Mouse (Mus musculus): ENCODE data around the gene Wdr61. TPM values are rescaled to one million over a fixed set of nuclear protein-coding genes. Genes with fewer than 3 reads are reported as not detected.

Gene Wdr61
- polyA plus RNA-seq (2015; fragmentation: Nextera tagmentation; extraction: Ambion mirVana), result 129 and 130 TPM in 2 replicates

DNA sequence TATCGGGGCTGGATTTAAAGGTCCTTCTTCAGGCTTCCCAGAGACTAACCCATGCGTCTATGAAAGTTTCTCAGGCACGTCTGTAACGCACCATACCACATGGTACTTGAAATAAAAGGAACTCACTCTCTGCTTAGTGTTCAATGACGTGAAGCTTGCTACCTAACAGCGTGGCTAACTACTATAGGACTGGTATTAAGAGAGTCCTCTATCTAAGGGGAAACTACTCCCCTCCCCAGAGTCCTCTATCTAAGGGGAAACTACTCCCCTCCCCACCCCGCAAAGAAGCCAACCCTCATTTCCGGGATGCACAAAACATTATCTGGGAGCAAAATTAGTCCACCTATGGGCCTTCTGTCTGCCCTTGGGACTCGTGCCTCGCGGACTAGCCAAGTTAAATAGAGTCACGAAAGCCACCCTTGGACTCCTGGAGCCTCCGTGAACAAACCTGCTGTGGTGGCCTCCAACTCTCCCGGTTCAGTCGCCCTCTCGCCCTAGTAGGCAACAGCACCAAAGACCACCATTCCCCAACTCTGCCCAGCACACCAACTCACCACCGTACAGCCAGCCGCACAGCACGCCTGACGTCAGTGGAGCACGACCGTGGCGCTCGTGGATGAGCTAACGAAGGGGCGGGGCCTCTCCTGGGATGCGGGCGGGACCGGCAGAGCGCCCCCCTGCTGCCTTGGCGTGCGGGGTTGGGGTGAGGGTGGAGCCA, at the start of gene Wdr61:
Wdr61 (minus strand) TSS at position 599 of the 718 bp plus-strand sequence.

GRCm38 (mm10) chr9:54764561-54765217, 30.4 kb upstream of the Wdr61 start, which contains the start of gene Crabp1:
TSS of gene Crabp1 (plus strand) at chr9:54764748.

DNA sequence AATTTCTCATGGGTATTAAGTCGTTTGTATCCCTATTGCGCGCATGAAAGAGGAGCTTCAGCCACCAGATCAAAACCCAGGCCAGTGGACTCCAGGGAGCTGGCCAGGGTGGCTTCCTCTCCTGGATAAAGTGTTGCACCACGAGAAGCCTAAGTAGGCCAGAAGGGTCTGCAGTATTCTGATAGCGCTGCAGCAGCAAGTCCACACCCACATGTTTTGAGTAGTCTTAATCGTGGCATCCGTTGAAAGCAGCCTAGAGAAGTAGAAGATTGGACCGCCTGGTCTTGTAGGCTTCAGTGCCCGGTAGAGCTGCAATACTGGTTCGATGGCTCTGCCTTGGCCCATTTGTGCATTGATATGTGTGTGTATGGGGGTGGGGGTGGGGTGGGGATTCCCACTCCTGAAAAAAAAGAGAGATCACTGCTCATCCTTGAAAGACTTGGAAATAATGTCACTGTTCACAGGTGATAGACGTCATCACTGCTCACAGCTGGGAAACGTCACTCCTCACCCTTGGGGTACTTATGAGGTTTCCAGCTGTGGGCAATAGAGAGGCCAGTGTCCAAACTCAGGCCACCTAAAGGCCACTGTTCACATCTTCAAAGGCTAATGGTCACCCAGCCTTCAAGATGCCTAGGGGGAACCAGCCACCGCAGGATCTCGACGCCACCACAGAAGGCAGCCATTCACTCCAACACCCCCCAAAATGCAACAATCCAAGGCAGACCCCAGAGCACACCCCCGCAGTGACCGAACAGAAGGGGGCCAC, 35.8 kb downstream of the Wdr61 start, which contains the start of gene Dnaja4:
Dnaja4 (plus strand) TSS at position 556 of the 769 bp plus-strand sequence.

Small RNA genes lying within 50 kb of the gene (microRNA-seq; reads per million reads assigned to microRNA genes)
- not detected for gene Mir5710

Other genes starting within 250 kb of the Wdr61 start
- gene Dmxl2, start 232.9 kb downstream of the Wdr61 start, polyA plus RNA-seq (2015; fragmentation: Nextera tagmentation; extraction: Ambion mirVana), result 2.5 and 4.6 TPM in 2 replicates
- not detected in 2 replicates for gene Sh2d7, start 195.5 kb downstream of the Wdr61 start, polyA plus RNA-seq (2015; fragmentation: Nextera tagmentation; extraction: Ambion mirVana)
- gene Cib2, start 174.3 kb downstream of the Wdr61 start, polyA plus RNA-seq (2015; fragmentation: Nextera tagmentation; extraction: Ambion mirVana), result 3.2 and 3.4 TPM in 2 replicates
- gene Idh3a, start 148.2 kb downstream of the Wdr61 start, polyA plus RNA-seq (2015; fragmentation: Nextera tagmentation; extraction: Ambion mirVana), result 80.0 and 88.4 TPM in 2 replicates
- 1.9 and 3.6 TPM in 2 replicates for gene Acsbg1, start 72.6 kb downstream of the Wdr61 start, polyA plus RNA-seq (2015; fragmentation: Nextera tagmentation; extraction: Ambion mirVana)
- gene Dnaja4, start 35.6 kb downstream of the Wdr61 start, polyA plus RNA-seq (2015; fragmentation: Nextera tagmentation; extraction: Ambion mirVana), result 3.9 and 4.3 TPM in 2 replicates
- 0.43 TPM in 1 of 2 replicates, not detected in the other for gene Crabp1, start 30.2 kb upstream of the Wdr61 start, polyA plus RNA-seq (2015; fragmentation: Nextera tagmentation; extraction: Ambion mirVana)
- gene Ireb2, start 129.3 kb upstream of the Wdr61 start, polyA plus RNA-seq (2015; fragmentation: Nextera tagmentation; extraction: Ambion mirVana), result 10.2 and 12.9 TPM in 2 replicates
- gene Hykk, start 182.8 kb upstream of the Wdr61 start, polyA plus RNA-seq (2015; fragmentation: Nextera tagmentation; extraction: Ambion mirVana), result 1.3 and 1.5 TPM in 2 replicates
- 189 and 200 TPM in 2 replicates for gene Psma4, start 216.3 kb upstream of the Wdr61 start, polyA plus RNA-seq (2015; fragmentation: Nextera tagmentation; extraction: Ambion mirVana)
- 0.29 and 0.34 TPM in 2 replicates for gene AY074887, start 216.5 kb upstream of the Wdr61 start, polyA plus RNA-seq (2015; fragmentation: Nextera tagmentation; extraction: Ambion mirVana)
- 0.11 TPM in 1 of 2 replicates, not detected in the other for gene Chrna5, start 246.4 kb upstream of the Wdr61 start, polyA plus RNA-seq (2015; fragmentation: Nextera tagmentation; extraction: Ambion mirVana)

Data from urinary bladder, postnatal 0 days (tissue).